Mouse (Mus musculus) myocyte (in vitro differentiated cells): ENCODE data around the gene Foxc1. TPM values are rescaled to one million over a fixed set of nuclear protein-coding genes. Genes with fewer than 3 reads are reported as not detected.

ENCODE experiments used
- H3K27me3 ChIP-seq: one replicate; pipeline ENCODE4 v1.6.1; 2011; ENCODE audit not compliant: control insufficient read depth, insufficient read depth, insufficient read length
- H3K36me3 ChIP-seq: one replicate; pipeline ENCODE4 v1.6.1; 2011; ENCODE audit not compliant: control insufficient read depth, insufficient read depth
- H3K4me2 ChIP-seq: one replicate; pipeline ENCODE4 v1.6.1; 2011; ENCODE audit warnings: low read depth, control low read depth
- H3K4me3 ChIP-seq: one replicate; pipeline ENCODE4 v1.5.1; 2011; ENCODE audit warnings: mild to moderate bottlenecking, control low read depth, moderate library complexity
- H3K79me2 ChIP-seq: one replicate; pipeline ENCODE4 v1.6.1; 2011; ENCODE audit not compliant: control insufficient read depth, insufficient read depth
- H3ac ChIP-seq: one replicate; pipeline ENCODE4 v1.6.1; 2011; ENCODE audit not compliant: control insufficient read depth, insufficient read length
- CEBPB ChIP-seq: IDR thresholded peaks from 2 replicates; pipeline ENCODE4 v1.6.1; 2011; ENCODE audit warnings: mild to moderate bottlenecking, moderate library complexity; ENCODE audit not compliant: poor library complexity, insufficient read depth, severe bottlenecking
- E2F4 ChIP-seq: IDR thresholded peaks from one replicate; pipeline ENCODE4 v1.6.1; 2011; ENCODE audit warnings: mild to moderate bottlenecking, control low read depth, moderate library complexity; ENCODE audit not compliant: insufficient read depth
- MAX ChIP-seq: IDR thresholded peaks from one replicate; pipeline ENCODE4 v1.6.1; 2011; ENCODE audit warnings: low read depth, mild to moderate bottlenecking, control low read depth
- MYOD1 ChIP-seq, 3 experiments: IDR thresholded peaks; one replicate each; pipeline ENCODE4 v1.6.1; 2011; ENCODE audit warnings: control low read depth in 2 of 3, low read depth in 2 of 3, mild to moderate bottlenecking in 2 of 3, moderate library complexity in 1 of 3; ENCODE audit not compliant: insufficient read length in 2 of 3, control insufficient read depth in 1 of 3
- MYOG ChIP-seq, 3 experiments: IDR thresholded peaks; one replicate each; pipeline ENCODE4 v1.6.1; 2011; ENCODE audit warnings: control low read depth in 2 of 3, low read depth in 2 of 3, mild to moderate bottlenecking in 2 of 3; ENCODE audit not compliant: insufficient read length in 2 of 3, control insufficient read depth in 1 of 3, insufficient read depth in 1 of 3
- POLR2A ChIP-seq: IDR thresholded peaks from one replicate; pipeline ENCODE4 v1.6.1; 2011; ENCODE audit warnings: low read depth, mild to moderate bottlenecking, control low read depth, moderate library complexity; ENCODE audit not compliant: insufficient read length
- POLR2AphosphoS2 ChIP-seq: IDR thresholded peaks from one replicate; pipeline ENCODE4 v1.6.1; 2011; ENCODE audit warnings: low read depth, control low read depth; ENCODE audit not compliant: insufficient read length
- REST ChIP-seq: IDR thresholded peaks from one replicate; pipeline ENCODE4 v1.6.1; 2011; ENCODE audit warnings: mild to moderate bottlenecking, control low read depth, moderate library complexity; ENCODE audit not compliant: insufficient read depth, insufficient read length
- SRF ChIP-seq: IDR thresholded peaks from one replicate; pipeline ENCODE4 v1.6.1; 2011; ENCODE audit warnings: low read depth; ENCODE audit not compliant: control insufficient read depth, insufficient read length
- TCF12 ChIP-seq: IDR thresholded peaks from one replicate; pipeline ENCODE4 v1.6.1; 2011; ENCODE audit warnings: mild to moderate bottlenecking, control low read depth; ENCODE audit not compliant: poor library complexity, insufficient read depth, severe bottlenecking
- TCF3 ChIP-seq: IDR thresholded peaks from one replicate; pipeline ENCODE4 v1.6.1; 2011; ENCODE audit warnings: low read depth, control low read depth; ENCODE audit not compliant: insufficient read length
- USF1 ChIP-seq: IDR thresholded peaks from one replicate; pipeline ENCODE4 v1.6.1; 2011; ENCODE audit warnings: low read depth, mild to moderate bottlenecking, control low read depth, moderate library complexity
- polyA plus RNA-seq: library from polyadenylated mRNA; unstranded; fragments of >200 nt; fragmentation: generic; extraction: Trizol; gene quantifications from one replicate; pipeline ENCODE4 v1.2.1, GENCODE M21; 2012; ENCODE audit warnings: missing spikeins

Foxc1 gene
- polyA plus RNA-seq, 1 experiment: 3.4 TPM

DNA sequence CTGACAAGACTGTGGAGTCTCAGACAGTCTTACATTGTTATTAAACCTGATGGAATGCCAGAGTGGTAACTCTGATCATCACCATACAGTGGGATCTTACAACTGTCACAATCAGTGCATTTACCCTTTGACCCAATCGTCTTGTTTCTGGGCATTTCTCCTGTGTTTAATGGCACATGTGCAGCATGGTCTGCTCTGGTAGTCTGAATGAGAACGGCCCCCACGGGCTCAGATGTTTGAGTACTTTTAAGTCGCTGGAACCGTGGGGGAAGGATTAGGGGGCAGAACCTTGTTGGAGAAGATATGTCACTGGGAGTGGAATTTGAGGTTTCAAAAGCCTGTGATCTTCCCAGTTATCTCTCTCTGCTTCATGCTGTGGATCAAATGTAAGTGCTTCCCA lies 33.6 kb upstream of the Foxc1 start:
- H3K79me2 ChIP-seq: no peaks in the 10 kb centered on the region
- no peak overlapping the region for H3ac ChIP-seq

DNA sequence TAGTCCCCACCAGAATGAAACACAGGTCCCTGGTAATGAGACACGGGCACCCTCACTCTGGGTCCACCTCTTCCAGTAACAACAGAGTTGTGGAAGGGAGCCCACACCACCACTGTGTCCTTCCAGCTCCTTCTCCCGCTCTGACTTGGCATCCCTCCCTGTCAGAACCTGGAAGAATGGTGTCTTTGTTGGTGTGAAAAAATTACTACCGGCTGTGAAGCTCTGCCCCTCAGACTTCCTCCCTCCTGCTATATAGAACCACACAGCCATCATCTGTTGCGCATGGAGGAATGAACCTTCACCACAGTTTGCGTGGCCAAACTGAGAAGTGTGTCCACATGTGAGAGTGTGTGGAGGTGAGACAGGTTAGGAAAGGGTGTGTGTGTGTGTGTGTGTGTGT lies 30.7 kb upstream of the Foxc1 start:
- no peak overlapping the region for H3K4me2 ChIP-seq
- H3K27me3 ChIP-seq: no peaks in the 10 kb centered on the region
- no peaks in the 10 kb centered on the region for H3K79me2 ChIP-seq
- H3K36me3 ChIP-seq: no peaks in the 10 kb centered on the region
- H3K4me3 ChIP-seq: no peak overlapping the region
- TF ChIP-seq TCF12 (no peak), SRF (no peak), MYOD1 (IDR thresholded peaks at IDR 0.05; ENCODE audit: control insufficient read depth in 1 of 3, insufficient read length in 2 of 3, low read depth in 2 of 3) (no peak), MYOG (IDR thresholded peaks at IDR 0.05; ENCODE audit: control insufficient read depth in 1 of 3, insufficient read depth in 1 of 3, insufficient read length in 2 of 3, low read depth in 2 of 3) (no peak), POLR2AphosphoS2 (no peak), REST (no peak)
- H3ac ChIP-seq: no peak overlapping the region

More for the DNA sequence above, 33.6 kb upstream of the Foxc1 start:
- no peaks in the 10 kb centered on the region for H3K27me3 ChIP-seq
- no peak overlapping the region for H3K4me3 ChIP-seq
- no peak for TF ChIP-seq TCF12
- no peak for TF ChIP-seq USF1
- TF ChIP-seq MAX: no peak
- TF ChIP-seq TCF3: no peak
- no peak for TF ChIP-seq MYOD1 (IDR thresholded peaks at IDR 0.05; ENCODE audit: control insufficient read depth in 1 of 3, insufficient read length in 2 of 3, low read depth in 2 of 3)
- TF ChIP-seq POLR2AphosphoS2: no peak
- no peak for TF ChIP-seq CEBPB
- TF ChIP-seq MYOG (IDR thresholded peaks at IDR 0.05; ENCODE audit: control insufficient read depth in 1 of 3, insufficient read depth in 1 of 3, insufficient read length in 2 of 3, low read depth in 2 of 3): no peak
- no peak for TF ChIP-seq POLR2A
- TF ChIP-seq REST: no peak
- TF ChIP-seq SRF: no peak
- TF ChIP-seq E2F4: no peak
- no peak overlapping the region for H3K4me2 ChIP-seq
- no peaks in the 10 kb centered on the region for H3K36me3 ChIP-seq

GRCm38 (mm10) chr13:31779281-31779981 lies 27.0 kb upstream of the Foxc1 start:
- H3K4me2 ChIP-seq: no peak overlapping the region
- no peaks in the 10 kb centered on the region for H3K36me3 ChIP-seq
- no peak overlapping the region for H3K4me3 ChIP-seq
- no peak overlapping the region for H3ac ChIP-seq
- H3K79me2 ChIP-seq: no peaks in the 10 kb centered on the region
- TF ChIP-seq USF1: no peak
- TF ChIP-seq POLR2AphosphoS2: no peak
- TF ChIP-seq TCF3: no peak
- TF ChIP-seq MYOG (IDR thresholded peaks at IDR 0.05; ENCODE audit: control insufficient read depth in 1 of 3, insufficient read depth in 1 of 3, insufficient read length in 2 of 3, low read depth in 2 of 3): no peak
- H3K27me3 ChIP-seq: no peaks in the 10 kb centered on the region

GRCm38 (mm10) chr13:31780299-31780698 lies 26.1 kb upstream of the Foxc1 start:
- Histone ChIP-seq H3K79me2 (no peaks in the 10 kb centered on the region), H3K27me3 (no peaks in the 10 kb centered on the region), H3K36me3 (no peaks in the 10 kb centered on the region), H3ac (no peak overlapping the region), H3K4me2 (no peak overlapping the region), H3K4me3 (no peak overlapping the region)
- TF ChIP-seq SRF (no peak), MYOG (IDR thresholded peaks at IDR 0.05; ENCODE audit: control insufficient read depth in 1 of 3, insufficient read depth in 1 of 3, insufficient read length in 2 of 3, low read depth in 2 of 3) (no peak), REST (no peak), MYOD1 (IDR thresholded peaks at IDR 0.05; ENCODE audit: control insufficient read depth in 1 of 3, insufficient read length in 2 of 3, low read depth in 2 of 3) (no peak), CEBPB (no peak), MAX (no peak), POLR2AphosphoS2 (no peak), POLR2A (no peak), USF1 (no peak), E2F4 (no peak), TCF3 (no peak), TCF12 (no peak)

DNA sequence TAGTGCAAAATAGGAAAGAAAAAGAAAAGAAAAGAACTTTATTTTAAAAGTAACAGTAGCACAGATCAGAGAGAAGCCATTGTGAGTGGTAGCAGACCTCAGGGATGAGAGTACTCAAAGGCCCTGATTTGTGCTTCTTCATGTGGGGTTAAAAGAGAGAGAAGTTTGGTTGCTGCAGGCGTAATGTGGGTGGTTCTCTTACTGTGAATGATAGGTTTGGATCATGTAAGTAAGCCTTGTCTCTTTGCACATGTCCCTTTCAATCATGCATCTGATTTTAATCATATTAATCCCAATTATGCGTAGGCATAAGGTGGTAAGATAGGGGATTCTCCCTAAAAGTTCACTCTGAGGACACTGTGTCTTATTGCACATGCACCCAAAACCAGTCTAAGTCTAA lies 24.4 kb upstream of the Foxc1 start:
- H3ac ChIP-seq: no peak overlapping the region
- no peaks in the 10 kb centered on the region for H3K79me2 ChIP-seq
- H3K4me3 ChIP-seq: no peak overlapping the region
- no peak overlapping the region for H3K4me2 ChIP-seq
- TF ChIP-seq MAX (no peak), POLR2A (no peak), MYOG (IDR thresholded peaks at IDR 0.05; ENCODE audit: control insufficient read depth in 1 of 3, insufficient read depth in 1 of 3, insufficient read length in 2 of 3, low read depth in 2 of 3) (no peak), MYOD1 (IDR thresholded peaks at IDR 0.05; ENCODE audit: control insufficient read depth in 1 of 3, insufficient read length in 2 of 3, low read depth in 2 of 3) (no peak), SRF (no peak), TCF3 (no peak), USF1 (no peak), TCF12 (no peak), CEBPB (no peak), REST (no peak), E2F4 (no peak), POLR2AphosphoS2 (no peak)
- H3K27me3 ChIP-seq: no peaks in the 10 kb centered on the region
- no peaks in the 10 kb centered on the region for H3K36me3 ChIP-seq
